Mouse (Mus musculus) left cerebral cortex, postnatal 14 days (tissue): ENCODE results near the gene Spc24. TPM values are rescaled to one million over a fixed set of nuclear protein-coding genes. Genes with fewer than 3 reads are reported as not detected.

Source experiments
- DNase-seq, 2 experiments: peaks; one replicate each; pipeline ENCODE4 v3.0.0; 2021 to 2022; ENCODE audit warnings: low spot score in 2 of 2, mixed read lengths in 1 of 2
- intact Hi-C: fragments of 180-260 bp; cut with DNase I; formaldehyde crosslinking; loops from one replicate; pipeline ENCODE4 v1.15.1; 2025
- microRNA-seq, 2 experiments: library from miRNA; unstranded; fragments of <30 nt; microRNA quantifications; one replicate each; pipeline ENCODE4 v1.2.0; 2022
- total RNA-seq, 2 experiments: library from RNA; stranded (reverse); gene quantifications; 2 replicates each; pipeline ENCODE4 v1.2.3; 2021

The Spc24 gene
- total RNA-seq, 2 experiments from 2014 or later, result 2.6 to 2.7 TPM

GRCm38 (mm10) chr9:21725224-21726121, 34.6 kb downstream of the Spc24 start:
- intact Hi-C loops, result no loop called here
- DNase-seq, result no peak

GRCm38 (mm10) chr9:21724147-21724536, 36.0 kb downstream of the Spc24 start:
- DNase-seq, result peak; percentile 90 to 92
- intact Hi-C loops, result no loop called here

GRCm38 (mm10) chr9:21723377-21724146, 36.5 kb downstream of the Spc24 start, which contains the start of gene Ldlr:
Gene Ldlr (plus strand): TSS chr9:21723483.
- peak; percentile 82 to 87 for DNase-seq
- intact Hi-C loops, result no loop called here

- no peak for DNase-seq
- intact Hi-C loops, result no loop called here
These were observed 39.1 kb downstream of the Spc24 start for GRCm38 (mm10) chr9:21721036-21721435.

- intact Hi-C loops, result no loop called here
- no peak for DNase-seq
These were observed 43.1 kb downstream of the Spc24 start for GRCm38 (mm10) chr9:21717015-21717414.

- intact Hi-C loops, result no loop called here
- DNase-seq, result no peak
These were observed 44.8 kb downstream of the Spc24 start for GRCm38 (mm10) chr9:21715298-21715697.

GRCm38 (mm10) chr9:21709340-21709739, 50.8 kb downstream of the Spc24 start:
- no peak for DNase-seq
- intact Hi-C loops, result no loop called here

GRCm38 (mm10) chr9:21706586-21707265, 53.4 kb downstream of the Spc24 start:
- DNase-seq, result no peak
- intact Hi-C loops, result no loop called here

GRCm38 (mm10) chr9:21706085-21706484, 54.0 kb downstream of the Spc24 start:
- intact Hi-C loops, result no loop called here

More at GRCm38 (mm10) chr9:21706085-21706484, 54.0 kb downstream of the Spc24 start:
- no peak for DNase-seq

Small RNA genes within 50 kb of the gene (microRNA-seq; reads per million reads assigned to microRNA genes)
- 9.8 to 12.1 reads per million in 2 experiments for gene Mir7083

Other genes starting within 250 kb of the Spc24 start
- gene AB124611, start 234.1 kb downstream of the Spc24 start, total RNA-seq, result under 1 TPM in 1 of 2 experiments, not detected in 1; 0.47 TPM
- gene Carm1, start 213.4 kb downstream of the Spc24 start, total RNA-seq, result 10 to 100 TPM; 68.8 to 76.2 TPM
- gene Timm29, start 167.6 kb downstream of the Spc24 start, total RNA-seq, result 10 to 100 TPM; 43.9 to 46.0 TPM
- gene Yipf2, start 167.5 kb downstream of the Spc24 start, total RNA-seq, result 10 to 100 TPM; 17.5 to 19.2 TPM
- 100 to 1,000 TPM; 129 TPM for gene Smarca4, start 144.1 kb downstream of the Spc24 start, total RNA-seq
- 10 to 100 TPM; 13.5 to 16.7 TPM for gene Ldlr, start 36.8 kb downstream of the Spc24 start, total RNA-seq
- gene Kank2, start 38.4 kb upstream of the Spc24 start, total RNA-seq, result 1 to 10 TPM; 7.4 to 7.6 TPM
- not detected for gene Angptl8, start 75.2 kb upstream of the Spc24 start, total RNA-seq
- gene Dock6, start 92.3 kb upstream of the Spc24 start, total RNA-seq, result 10 to 100 TPM; 18.5 to 22.6 TPM
- 10 to 100 TPM; 17.5 to 24.8 TPM for gene Rab3d, start 157.9 kb upstream of the Spc24 start, total RNA-seq
- 10 to 100 TPM; 12.5 to 14.7 TPM for gene Ccdc159, start 167.2 kb upstream of the Spc24 start, total RNA-seq
- 10 to 100 TPM; 28.0 to 33.5 TPM for gene Tmem205, start 167.3 kb upstream of the Spc24 start, total RNA-seq
- gene Plppr2, start 176.7 kb upstream of the Spc24 start, total RNA-seq, result 100 to 1,000 TPM; 262 to 263 TPM
- gene Swsap1, start 195.5 kb upstream of the Spc24 start, total RNA-seq, result 10 to 100 TPM; 14.4 to 15.0 TPM
- 1 to 10 TPM; 1.4 to 3.4 TPM for gene Epor, start 203.2 kb upstream of the Spc24 start, total RNA-seq
- gene Rgl3, start 229.1 kb upstream of the Spc24 start, total RNA-seq, result 1 to 10 TPM; 1.7 to 2.4 TPM
- gene Ccdc151, start 242.3 kb upstream of the Spc24 start, total RNA-seq, result 1 to 10 TPM; 7.3 to 7.7 TPM
- gene Prkcsh, start 242.5 kb upstream of the Spc24 start, total RNA-seq, result 100 to 1,000 TPM in 1 of 2 experiments, 10 to 100 TPM in 1; 98.9 to 102 TPM